Mouse (Mus musculus) cerebellum, adult 2 months (tissue): Measurements from ENCODE around the gene Dusp8.

Experiments used
- CTCF ChIP-seq: fragments of 200-500 bp; IDR thresholded peaks from 2 replicates; pipeline ENCODE4 v1.5.1; 2011; ENCODE audit warnings: low read depth, mild to moderate bottlenecking, control low read depth, low read length, moderate library complexity, borderline replicate concordance; ENCODE audit not compliant: insufficient read depth
- POLR2A ChIP-seq: fragments of 200-500 bp; IDR thresholded peaks from 2 replicates; pipeline ENCODE4 v1.6.1; 2011; ENCODE audit warnings: low read length, control low read depth, borderline replicate concordance; ENCODE audit not compliant: insufficient read depth

DNA sequence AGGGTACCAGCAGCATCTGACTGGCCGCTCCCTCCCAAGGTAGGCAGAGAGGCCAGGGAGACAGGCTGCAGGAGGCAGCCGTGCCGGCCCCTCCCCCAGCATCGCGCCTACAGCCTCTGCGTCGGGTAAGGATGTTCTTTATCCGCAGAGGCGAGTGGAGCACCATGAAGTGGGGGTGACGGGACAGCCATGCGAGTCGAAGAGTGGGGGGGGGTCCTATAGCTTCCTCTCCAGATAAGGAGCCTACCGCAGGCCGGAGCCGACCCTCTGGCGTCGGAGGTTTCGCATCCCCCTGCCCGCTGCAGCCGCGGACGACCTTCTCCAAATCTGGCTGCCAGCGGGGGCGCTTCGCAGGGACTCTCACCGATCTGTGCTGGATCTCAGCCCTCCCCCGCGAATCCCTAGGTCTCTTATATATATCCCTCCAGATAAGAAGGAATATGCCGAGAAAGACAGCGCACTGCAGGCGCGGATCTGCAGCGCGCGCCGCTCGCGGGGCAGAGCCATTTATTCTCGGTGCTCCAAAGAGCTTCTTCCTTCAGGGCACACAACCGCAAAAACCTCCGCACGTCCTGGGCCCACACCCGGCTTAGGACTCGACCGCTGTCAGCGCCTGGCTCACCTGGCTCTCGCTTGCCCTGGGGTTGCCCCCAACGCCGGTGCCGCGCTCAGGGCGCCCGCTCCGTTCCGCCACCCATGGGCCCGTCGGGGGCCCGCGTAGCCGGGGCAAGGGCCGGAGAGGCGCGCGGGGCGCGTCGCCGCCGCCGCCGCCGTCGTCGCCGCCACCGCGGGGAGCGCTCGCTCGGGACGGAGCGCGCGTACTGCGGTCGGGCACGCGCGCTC, 1.1 kb downstream of the Dusp8 start:
- no peak for TF ChIP-seq CTCF
- peak; percentile 41; the same call in 1 of the 2 replicates for TF ChIP-seq POLR2A
